In genomic region chr6:8472125-8472524, GRCm38 (mm10) we compare ENCODE assay signal across 12 mouse cellular contexts.
"Had no signal": no experiment of that assay in that cellular context is flagged by ENCODE, and none has a peak within 500 bp of the region (broad histone marks: within the 10 kb centered on the region; RNA-seq: fewer than 3 reads in every experiment).

No protein-coding gene starts in this region.

- ATAC-seq: liver, postnatal 0 days; midbrain, embryonic 16.5 days had no signal

- H3K27ac ChIP-seq: limb, embryonic 12.5 days; liver, embryonic 13.5 days; macrophage; midbrain, embryonic 12.5 days had no signal

- H3K36me3 ChIP-seq: limb, embryonic 12.5 days; liver, embryonic 13.5 days; midbrain, embryonic 12.5 days had no signal

- H3K9me3 ChIP-seq: limb, embryonic 12.5 days; liver, embryonic 13.5 days; megakaryocyte, embryonic 14.5 days; midbrain, embryonic 12.5 days had no signal

- H3K4me2 ChIP-seq: limb, embryonic 12.5 days; liver, embryonic 13.5 days; midbrain, embryonic 12.5 days had no signal

- H3K4me3 ChIP-seq: layer of hippocampus, adult 2 months; limb, embryonic 12.5 days; liver, embryonic 13.5 days; megakaryocyte, embryonic 14.5 days; midbrain, embryonic 12.5 days had no signal

- H3K4me1 ChIP-seq: limb, embryonic 12.5 days; megakaryocyte, embryonic 14.5 days had no signal

- DNase-seq: kidney, postnatal 4 days; liver; liver, embryonic 13.5 days; liver, postnatal 0 days; right cerebral cortex, postnatal 25 days; thymus, postnatal 36 days had no signal

- H3K27me3 ChIP-seq: limb, embryonic 12.5 days; liver, embryonic 13.5 days had no signal

- H3K9ac ChIP-seq: limb, embryonic 12.5 days; liver, embryonic 13.5 days; liver, postnatal 0 days; midbrain, embryonic 12.5 days had no signal
